Mouse (Mus musculus): ENCODE measurements around the gene Jun. TPM values are rescaled to one million over a fixed set of nuclear protein-coding genes. Genes with fewer than 3 reads are reported as not detected.

Gene Jun
- polyA plus RNA-seq, 1 experiment from 2014 or later = 34.5 TPM

DNA sequence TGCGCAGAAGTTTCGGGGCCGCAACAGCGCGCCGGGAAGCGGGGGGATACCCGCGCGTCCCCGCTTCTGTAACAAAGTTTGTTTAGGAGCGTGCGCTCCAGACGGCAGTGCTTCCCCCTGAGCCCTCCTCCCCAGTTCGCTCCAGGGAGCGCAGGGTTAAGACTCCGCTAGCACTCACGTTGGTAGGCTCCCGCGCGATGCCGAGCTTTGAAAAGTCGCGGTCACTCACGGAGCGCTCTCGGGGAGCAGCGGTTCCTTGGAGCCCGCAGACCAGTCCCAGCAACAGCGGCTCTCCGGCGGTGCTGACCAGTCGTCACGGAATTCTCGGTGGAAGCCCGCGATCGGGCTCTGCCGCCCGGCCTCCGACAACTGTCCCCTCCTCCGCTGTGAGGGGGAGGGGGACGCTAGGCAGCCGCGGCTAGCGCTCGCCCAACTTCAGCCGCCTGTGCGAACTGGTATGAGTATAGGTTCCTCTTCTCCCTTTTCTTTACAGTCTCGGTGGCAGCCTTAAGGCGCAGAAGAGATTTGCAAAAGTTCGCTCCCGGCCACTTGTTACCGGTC, 631 bp downstream of the Jun start:
- peak overlapping the region; percentile 73 for H3K4me2 ChIP-seq
- ATAC-seq (replicated peaks; ENCODE audit: insufficient number of reproducible peaks, low FRiP score, low TSS enrichment) = no peak
- under 1% methylated on average over 54 of the region's 54 CpGs for WGBS (ENCODE audit: insufficient replicate concordance)
- peaks cover 2% of the 10 kb centered on the region; the same call in 1 of the 2 replicates for H3K4me1 ChIP-seq (ENCODE audit: control insufficient read depth, insufficient read depth, low read length)
- H3K27ac ChIP-seq (ENCODE audit: low read depth, low read length) = peak overlapping the region; percentile 99
- H3K9me3 ChIP-seq (replicated peaks; ENCODE audit: control insufficient read depth, low read length) = no peaks in the 10 kb centered on the region
- peak overlapping the region; percentile 90 for H3K4me3 ChIP-seq (ENCODE audit: low read depth, low read length)
- peak overlapping the region; percentile 99 for H3K9ac ChIP-seq (ENCODE audit: low read depth, low read length)
- H3K27me3 ChIP-seq (ENCODE audit: control insufficient read depth, insufficient read depth, low read length) = no peaks in the 10 kb centered on the region
- H3K36me3 ChIP-seq (ENCODE audit: control insufficient read depth, insufficient read depth, low read length) = no peaks in the 10 kb centered on the region

DNA sequence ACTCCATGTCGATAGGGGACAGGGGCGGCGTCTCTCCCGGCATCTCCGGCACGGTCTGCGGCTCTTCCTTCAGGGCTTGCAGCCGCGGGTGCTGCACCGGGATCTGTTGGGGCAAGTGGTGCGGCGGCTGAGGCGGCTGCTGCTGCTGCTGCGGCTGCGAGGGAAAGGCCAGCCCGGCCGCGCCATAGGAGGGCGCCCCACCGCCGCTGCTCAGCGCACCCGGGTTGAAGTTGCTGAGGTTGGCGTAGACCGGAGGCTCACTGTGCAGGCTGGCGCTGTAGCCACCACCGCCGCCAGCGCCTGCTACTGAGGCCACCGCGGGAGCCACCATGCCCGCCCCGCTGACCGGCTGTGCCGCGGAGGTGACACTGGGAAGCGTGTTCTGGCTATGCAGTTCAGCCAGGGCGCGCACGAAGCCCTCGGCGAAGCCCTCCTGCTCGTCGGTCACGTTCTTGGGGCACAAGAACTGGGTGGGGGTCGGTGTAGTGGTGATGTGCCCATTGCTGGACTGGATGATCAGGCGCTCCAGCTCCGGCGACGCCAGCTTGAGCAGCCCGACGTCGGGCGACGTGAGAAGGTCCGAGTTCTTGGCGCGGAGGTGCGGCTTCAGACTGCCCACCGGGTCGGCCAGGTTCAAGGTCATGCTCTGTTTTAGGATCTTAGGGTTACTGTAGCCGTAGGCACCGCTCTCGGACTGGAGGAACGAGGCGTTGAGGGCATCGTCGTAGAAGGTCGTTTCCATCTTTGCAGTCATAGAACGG, 1.3 kb downstream of the Jun start:
- H3K9ac ChIP-seq (ENCODE audit: low read depth, low read length) = peak overlapping the region; percentile 99
- peak overlapping the region; percentile 99 for H3K27ac ChIP-seq (ENCODE audit: low read depth, low read length)
- WGBS (ENCODE audit: insufficient replicate concordance) = under 1% methylated on average over 70 of the region's 70 CpGs
- peak overlapping the region; percentile 90 for H3K4me3 ChIP-seq (ENCODE audit: low read depth, low read length)
- H3K27me3 ChIP-seq (ENCODE audit: control insufficient read depth, insufficient read depth, low read length) = no peaks in the 10 kb centered on the region
- H3K4me1 ChIP-seq (ENCODE audit: control insufficient read depth, insufficient read depth, low read length) = peaks cover 2% of the 10 kb centered on the region; the same call in 1 of the 2 replicates
- H3K9me3 ChIP-seq (replicated peaks; ENCODE audit: control insufficient read depth, low read length) = no peaks in the 10 kb centered on the region
- peak overlapping the region; percentile 73 for H3K4me2 ChIP-seq
- no peaks in the 10 kb centered on the region for H3K36me3 ChIP-seq (ENCODE audit: control insufficient read depth, insufficient read depth, low read length)
- ATAC-seq (replicated peaks; ENCODE audit: insufficient number of reproducible peaks, low FRiP score, low TSS enrichment) = 0 out of 2 replicates have a peak, but pooled peaks have one; percentile 5

DNA sequence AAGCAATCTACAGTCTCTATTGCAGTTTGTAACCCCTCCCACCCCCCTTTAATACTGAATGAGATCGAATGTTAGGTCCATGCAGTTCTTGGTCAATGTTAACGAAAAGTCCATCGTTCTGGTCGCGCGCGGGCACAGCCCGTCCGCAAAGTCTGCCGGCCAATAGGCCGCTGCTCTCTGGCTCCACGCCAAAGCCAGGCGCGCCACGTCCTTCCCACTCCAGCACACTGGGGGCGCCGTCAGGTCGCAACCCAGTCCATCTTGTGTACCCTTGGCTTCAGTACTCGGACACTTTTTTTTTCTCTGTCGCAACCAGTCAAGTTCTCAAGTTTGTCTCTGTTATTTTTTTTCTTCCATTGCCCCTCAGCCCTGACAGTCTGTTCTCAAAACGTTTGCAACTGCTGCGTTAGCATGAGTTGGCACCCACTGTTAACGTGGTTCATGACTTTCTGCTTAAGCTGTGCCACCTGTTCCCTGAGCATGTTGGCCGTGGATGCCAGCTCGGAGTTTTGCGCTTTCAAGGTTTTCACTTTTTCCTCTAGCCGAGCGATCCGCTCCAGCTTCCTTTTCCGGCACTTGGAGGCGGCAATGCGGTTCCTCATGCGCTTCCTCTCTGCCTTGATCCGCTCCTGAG, 2.0 kb downstream of the Jun start:
- Histone ChIP-seq H3K9me3 (replicated peaks; ENCODE audit: control insufficient read depth, low read length) (no peaks in the 10 kb centered on the region), H3K27me3 (ENCODE audit: control insufficient read depth, insufficient read depth, low read length) (no peaks in the 10 kb centered on the region), H3K4me1 (ENCODE audit: control insufficient read depth, insufficient read depth, low read length) (peaks cover 2% of the 10 kb centered on the region; the same call in 1 of the 2 replicates), H3K27ac (ENCODE audit: low read depth, low read length) (peak overlapping the region; percentile 99), H3K36me3 (ENCODE audit: control insufficient read depth, insufficient read depth, low read length) (no peaks in the 10 kb centered on the region), H3K4me2 (peak overlapping the region; percentile 73), H3K4me3 (ENCODE audit: low read depth, low read length) (peak overlapping the region; percentile 90), H3K9ac (ENCODE audit: low read depth, low read length) (peak overlapping the region; percentile 99)
- WGBS (ENCODE audit: insufficient replicate concordance) = 1% methylated on average over 34 of the region's 34 CpGs
- ATAC-seq (replicated peaks; ENCODE audit: insufficient number of reproducible peaks, low FRiP score, low TSS enrichment) = no peak

GRCm38 (mm10) chr4:95049153-95049552, 2.9 kb downstream of the Jun start:
- no peak for ATAC-seq (replicated peaks; ENCODE audit: insufficient number of reproducible peaks, low FRiP score, low TSS enrichment)
- whole genome bisulfite sequencing (ENCODE audit: insufficient replicate concordance) = 34% methylated on average over 2 of the region's 2 CpGs

DNA sequence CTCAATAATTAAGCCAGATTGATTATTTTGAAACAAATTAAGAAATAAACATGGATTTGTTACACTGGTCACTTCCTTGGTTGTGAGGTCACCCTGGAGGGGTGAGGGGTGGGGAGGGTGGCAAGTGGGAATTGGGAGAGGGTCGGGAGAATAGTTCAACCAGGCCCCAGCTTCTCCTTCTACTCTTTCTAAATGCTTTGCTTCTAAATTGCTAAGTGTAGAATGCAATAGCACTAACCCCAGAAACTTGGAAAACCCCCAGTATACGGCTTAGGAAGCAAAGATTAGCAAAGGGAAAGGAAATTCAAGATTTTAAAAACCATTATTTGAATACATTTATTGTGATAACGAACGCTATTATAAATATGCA, 3.3 kb downstream of the Jun start:
- Histone ChIP-seq H3K9me3 (replicated peaks; ENCODE audit: control insufficient read depth, low read length) (no peaks in the 10 kb centered on the region), H3K9ac (ENCODE audit: low read depth, low read length) (no peak overlapping the region), H3K4me2 (peak overlapping the region; percentile 73), H3K36me3 (ENCODE audit: control insufficient read depth, insufficient read depth, low read length) (no peaks in the 10 kb centered on the region), H3K4me1 (ENCODE audit: control insufficient read depth, insufficient read depth, low read length) (peaks cover 1% of the 10 kb centered on the region; the same call in 1 of the 2 replicates), H3K27me3 (ENCODE audit: control insufficient read depth, insufficient read depth, low read length) (no peaks in the 10 kb centered on the region), H3K27ac (ENCODE audit: low read depth, low read length) (no peak overlapping the region), H3K4me3 (ENCODE audit: low read depth, low read length) (peak overlapping the region; percentile 90; the same call in 1 of the 2 replicates)
- WGBS (ENCODE audit: insufficient replicate concordance) = 76% methylated on average over 4 of the region's 4 CpGs
- no peak for ATAC-seq (replicated peaks; ENCODE audit: insufficient number of reproducible peaks, low FRiP score, low TSS enrichment)

More at GRCm38 (mm10) chr4:95049153-95049552, 2.9 kb downstream of the Jun start:
- Histone ChIP-seq H3K9ac (ENCODE audit: low read depth, low read length) (peak overlapping the region; percentile 58), H3K9me3 (replicated peaks; ENCODE audit: control insufficient read depth, low read length) (no peaks in the 10 kb centered on the region), H3K36me3 (ENCODE audit: control insufficient read depth, insufficient read depth, low read length) (no peaks in the 10 kb centered on the region), H3K4me3 (ENCODE audit: low read depth, low read length) (peak overlapping the region; percentile 90), H3K4me2 (peak overlapping the region; percentile 73), H3K4me1 (ENCODE audit: control insufficient read depth, insufficient read depth, low read length) (peaks cover 2% of the 10 kb centered on the region; the same call in 1 of the 2 replicates), H3K27me3 (ENCODE audit: control insufficient read depth, insufficient read depth, low read length) (no peaks in the 10 kb centered on the region), H3K27ac (ENCODE audit: low read depth, low read length) (no peak overlapping the region)

DNA sequence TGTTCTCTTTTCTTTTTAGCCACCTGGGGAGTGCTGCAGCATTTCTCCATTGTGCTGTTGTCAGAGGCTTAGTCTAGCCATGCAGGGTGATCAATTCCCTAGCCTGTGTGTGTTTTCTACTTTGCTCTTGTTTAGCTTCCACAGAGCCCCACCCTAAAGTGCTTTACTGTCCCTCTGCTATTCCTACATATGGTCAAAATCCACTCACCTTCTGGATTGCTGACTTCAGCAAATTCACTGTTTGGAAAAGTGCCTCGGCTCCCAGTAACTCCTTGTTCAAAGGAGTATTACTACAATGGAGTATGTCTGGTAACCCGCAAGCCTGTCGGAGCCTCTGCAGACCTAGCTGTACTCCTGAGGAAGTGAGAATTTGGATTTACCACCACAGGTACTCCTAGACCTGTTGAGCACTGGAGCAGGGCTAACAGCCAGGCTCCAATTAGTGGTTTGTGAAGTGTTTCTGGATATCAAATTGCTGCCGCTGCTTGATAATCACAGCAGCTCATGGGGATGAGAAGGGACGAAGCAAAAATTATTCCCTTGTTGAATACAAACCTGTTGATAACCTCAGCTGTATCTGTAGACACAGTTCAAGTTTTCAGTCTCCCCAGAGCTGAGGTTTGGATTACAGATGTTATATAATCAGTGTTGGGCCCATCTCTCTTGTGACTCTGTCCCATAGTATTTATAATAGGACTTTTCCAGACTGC, 3.8 kb downstream of the Jun start:
- H3K27me3 ChIP-seq (ENCODE audit: control insufficient read depth, insufficient read depth, low read length) = no peaks in the 10 kb centered on the region
- H3K4me3 ChIP-seq (ENCODE audit: low read depth, low read length) = 0 out of 2 replicates have a peak overlapping the region, but pooled peaks have one; percentile 90
- 65% methylated on average over 5 of the region's 5 CpGs for WGBS (ENCODE audit: insufficient replicate concordance)
- no peak overlapping the region for H3K9ac ChIP-seq (ENCODE audit: low read depth, low read length)
- H3K4me2 ChIP-seq = peak overlapping the region; percentile 73
- no peaks in the 10 kb centered on the region for H3K36me3 ChIP-seq (ENCODE audit: control insufficient read depth, insufficient read depth, low read length)
- no peaks in the 10 kb centered on the region; the same call in 1 of the 2 replicates for H3K4me1 ChIP-seq (ENCODE audit: control insufficient read depth, insufficient read depth, low read length)
- no peaks in the 10 kb centered on the region for H3K9me3 ChIP-seq (replicated peaks; ENCODE audit: control insufficient read depth, low read length)
- no peak overlapping the region for H3K27ac ChIP-seq (ENCODE audit: low read depth, low read length)
- ATAC-seq (replicated peaks; ENCODE audit: insufficient number of reproducible peaks, low FRiP score, low TSS enrichment) = no peak

DNA sequence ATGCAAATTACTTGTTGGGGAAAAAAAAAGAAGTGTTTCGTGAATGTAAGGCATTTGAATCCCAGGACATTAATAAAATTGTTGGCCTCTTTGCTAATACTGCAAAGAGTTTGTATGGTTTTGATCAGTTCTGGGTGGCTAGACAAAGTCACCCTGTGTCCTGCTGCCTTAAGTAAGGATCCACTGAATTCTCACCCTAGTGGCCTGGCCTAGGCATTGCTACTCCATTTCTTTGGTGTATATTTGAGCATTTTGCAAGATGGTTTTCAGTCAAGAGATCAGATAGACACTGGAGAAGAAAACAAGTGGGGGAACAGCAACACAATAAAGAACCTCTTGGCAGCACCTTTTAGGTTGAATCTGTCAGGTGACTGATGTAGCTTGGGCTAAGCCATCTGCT, 6.9 kb downstream of the Jun start:
- H3K27ac ChIP-seq (ENCODE audit: low read depth, low read length) = no peak overlapping the region
- H3K36me3 ChIP-seq (ENCODE audit: control insufficient read depth, insufficient read depth, low read length) = no peaks in the 10 kb centered on the region
- ATAC-seq (replicated peaks; ENCODE audit: insufficient number of reproducible peaks, low FRiP score, low TSS enrichment) = no peak
- no peaks in the 10 kb centered on the region for H3K27me3 ChIP-seq (ENCODE audit: control insufficient read depth, insufficient read depth, low read length)
- no peak overlapping the region for H3K4me3 ChIP-seq (ENCODE audit: low read depth, low read length)
- H3K4me1 ChIP-seq (ENCODE audit: control insufficient read depth, insufficient read depth, low read length) = no peaks in the 10 kb centered on the region; the same call in 1 of the 2 replicates
- no peak overlapping the region for H3K4me2 ChIP-seq
- WGBS (ENCODE audit: insufficient replicate concordance) = 67% methylated on average over 1 of the region's 1 CpGs
- no peak overlapping the region for H3K9ac ChIP-seq (ENCODE audit: low read depth, low read length)
- no peaks in the 10 kb centered on the region for H3K9me3 ChIP-seq (replicated peaks; ENCODE audit: control insufficient read depth, low read length)

- H3K27ac ChIP-seq (ENCODE audit: low read depth, low read length) = no peak overlapping the region
- no peak overlapping the region for H3K9ac ChIP-seq (ENCODE audit: low read depth, low read length)
- 83% methylated on average over 6 of the region's 6 CpGs for WGBS (ENCODE audit: insufficient replicate concordance)
- no peaks in the 10 kb centered on the region for H3K36me3 ChIP-seq (ENCODE audit: control insufficient read depth, insufficient read depth, low read length)
- H3K9me3 ChIP-seq (replicated peaks; ENCODE audit: control insufficient read depth, low read length) = no peaks in the 10 kb centered on the region
- no peak overlapping the region for H3K4me2 ChIP-seq
- no peak overlapping the region for H3K4me3 ChIP-seq (ENCODE audit: low read depth, low read length)
- no peaks in the 10 kb centered on the region for H3K27me3 ChIP-seq (ENCODE audit: control insufficient read depth, insufficient read depth, low read length)
- no peak for ATAC-seq (replicated peaks; ENCODE audit: insufficient number of reproducible peaks, low FRiP score, low TSS enrichment)
- no peaks in the 10 kb centered on the region; the same call in 1 of the 2 replicates for H3K4me1 ChIP-seq (ENCODE audit: control insufficient read depth, insufficient read depth, low read length)
Measured at GRCm38 (mm10) chr4:95044721-95045120, 7.3 kb downstream of the Jun start.
